Mouse (Mus musculus) thymus, postnatal 10 days (tissue): ENCODE results near the gene Sept12.

Source experiments
- DNase-seq, 2 experiments: peaks; one replicate each; pipeline ENCODE4 v3.0.0; 2021; ENCODE audit warnings: low spot score in 2 of 2

Sept12 gene

DNA sequence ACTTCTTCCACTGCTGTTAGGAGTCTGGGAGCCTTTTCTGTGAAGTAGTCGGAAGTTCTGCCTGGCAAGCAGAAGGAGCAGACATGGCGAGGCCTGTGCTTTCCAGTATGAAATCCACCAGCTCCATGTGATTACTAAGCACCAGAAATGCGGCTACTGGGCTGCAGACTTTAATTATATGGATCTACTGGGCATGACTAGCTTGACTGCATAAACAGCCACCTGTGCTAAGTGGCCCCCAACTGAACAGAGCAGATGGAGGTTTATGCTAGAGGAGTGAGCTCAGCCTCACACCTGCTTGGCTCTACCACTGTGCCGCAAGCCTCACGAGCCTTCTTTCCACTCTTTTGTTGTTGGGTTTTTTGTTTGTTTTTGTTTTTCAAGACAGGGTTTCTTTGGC lies 23.1 kb downstream of the Sept12 start:
- peak; percentile 25 to 31 for DNase-seq

DNA sequence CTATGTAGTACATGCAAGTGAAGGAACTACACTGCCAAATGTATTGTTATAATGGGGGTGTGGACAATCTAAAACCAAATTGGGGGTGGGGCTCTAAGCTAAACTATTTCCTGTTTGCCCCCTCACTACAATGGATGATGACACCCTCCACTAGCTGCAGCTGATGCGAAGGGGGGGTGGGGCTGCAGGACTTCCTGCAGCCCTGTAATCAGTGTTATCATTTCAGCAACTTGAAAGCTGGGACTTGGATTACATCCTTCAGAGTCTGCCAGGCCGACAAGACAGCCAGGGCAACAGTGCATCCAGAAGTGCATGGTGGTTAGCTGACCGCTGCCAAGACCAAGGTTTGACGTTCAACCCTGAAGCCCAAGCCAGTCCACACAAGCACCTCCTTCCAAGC lies 26.0 kb downstream of the Sept12 start:
- no peak for DNase-seq

DNA sequence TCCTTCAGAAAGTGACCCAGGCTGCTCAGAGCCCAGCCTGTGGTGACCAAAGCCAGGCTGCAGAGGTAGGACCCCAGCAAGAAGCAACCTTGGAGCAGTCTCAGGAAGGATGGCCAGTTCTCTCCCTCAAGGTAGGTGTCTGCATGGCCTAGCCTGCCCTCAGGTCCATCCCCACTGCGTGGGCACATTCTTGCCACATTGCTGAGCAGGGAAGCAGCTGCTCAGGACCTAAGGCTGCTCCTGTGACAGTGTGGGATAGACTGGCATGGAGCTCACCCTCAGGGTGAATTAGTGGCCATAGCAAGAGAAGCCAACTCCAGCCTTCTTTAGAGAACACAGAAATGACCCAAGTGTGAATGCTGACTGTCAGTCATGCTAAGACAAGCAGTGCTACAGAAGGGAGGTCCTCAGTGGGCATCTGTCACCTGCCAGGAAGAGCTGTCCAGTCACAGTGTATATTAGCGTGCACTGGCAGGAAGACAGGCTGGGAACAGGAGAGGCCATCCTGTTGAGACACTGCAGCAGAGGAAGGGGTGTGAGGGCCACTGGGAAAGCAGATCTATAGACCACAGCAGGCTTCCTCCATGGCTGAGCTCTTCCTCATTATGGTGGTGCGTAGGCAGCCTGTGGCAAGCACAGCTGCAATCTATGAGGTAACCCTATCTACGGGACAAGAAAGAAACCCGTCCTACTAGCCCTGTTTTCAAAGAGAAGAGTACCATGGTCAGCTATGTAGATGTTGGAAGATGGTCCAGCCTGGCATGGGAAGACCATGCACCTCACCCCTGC lies 28.4 kb downstream of the Sept12 start:
- no peak for DNase-seq

DNA sequence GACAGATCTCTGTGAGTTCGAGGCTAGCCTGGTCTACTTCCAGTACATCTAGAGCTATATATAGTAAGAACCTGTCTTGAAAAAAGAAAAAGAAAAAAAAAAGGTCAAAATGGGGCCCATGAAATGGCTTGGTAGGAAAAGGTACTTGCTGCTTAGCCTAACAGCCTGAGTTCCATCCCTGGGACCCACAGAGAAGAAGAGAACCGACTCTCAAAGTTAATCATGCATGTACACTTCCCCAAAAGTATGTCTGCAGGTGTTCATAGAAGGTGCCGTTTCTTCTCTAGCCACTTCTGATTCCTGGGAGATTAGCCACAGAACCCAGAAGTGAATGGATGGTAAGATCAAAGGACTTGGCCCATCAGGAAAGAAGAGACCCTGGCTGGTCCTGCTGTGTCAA lies 29.2 kb downstream of the Sept12 start:
- DNase-seq = no peak

DNA sequence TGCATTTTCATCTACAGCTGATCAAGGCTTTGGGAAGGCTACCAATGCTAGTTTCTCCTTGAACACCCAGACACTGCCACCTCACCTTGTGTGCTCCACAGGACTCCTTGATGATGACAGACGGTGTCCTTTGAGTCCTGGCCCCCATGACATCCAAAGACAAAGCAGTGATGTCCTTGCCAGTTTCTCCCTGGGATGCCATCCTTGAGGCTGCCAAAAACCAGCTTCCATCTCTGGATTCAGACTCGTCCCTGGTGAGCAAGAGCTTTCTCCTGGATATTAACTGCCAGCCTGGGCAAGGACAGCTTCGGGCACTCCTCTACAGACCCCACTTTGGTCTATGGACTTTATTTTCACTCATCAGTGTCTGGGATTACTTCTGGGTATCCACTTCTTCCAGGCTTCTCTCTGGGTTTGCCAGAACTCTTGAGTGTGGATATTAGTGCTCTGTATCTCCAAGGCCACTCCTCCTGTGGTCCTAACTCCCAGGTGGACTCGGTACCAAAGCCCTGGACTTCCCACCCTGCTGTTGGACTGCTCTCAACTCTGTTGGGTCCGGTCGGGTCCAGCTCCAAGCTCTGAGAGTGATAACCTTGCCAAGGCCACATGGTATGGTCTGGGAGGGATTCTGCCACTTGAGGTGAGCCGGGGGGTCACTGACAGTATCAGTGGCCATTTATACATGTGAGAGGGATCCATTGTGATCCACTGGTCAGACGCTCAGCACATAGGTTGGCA lies 32.1 kb downstream of the Sept12 start:
- DNase-seq = no peak

DNA sequence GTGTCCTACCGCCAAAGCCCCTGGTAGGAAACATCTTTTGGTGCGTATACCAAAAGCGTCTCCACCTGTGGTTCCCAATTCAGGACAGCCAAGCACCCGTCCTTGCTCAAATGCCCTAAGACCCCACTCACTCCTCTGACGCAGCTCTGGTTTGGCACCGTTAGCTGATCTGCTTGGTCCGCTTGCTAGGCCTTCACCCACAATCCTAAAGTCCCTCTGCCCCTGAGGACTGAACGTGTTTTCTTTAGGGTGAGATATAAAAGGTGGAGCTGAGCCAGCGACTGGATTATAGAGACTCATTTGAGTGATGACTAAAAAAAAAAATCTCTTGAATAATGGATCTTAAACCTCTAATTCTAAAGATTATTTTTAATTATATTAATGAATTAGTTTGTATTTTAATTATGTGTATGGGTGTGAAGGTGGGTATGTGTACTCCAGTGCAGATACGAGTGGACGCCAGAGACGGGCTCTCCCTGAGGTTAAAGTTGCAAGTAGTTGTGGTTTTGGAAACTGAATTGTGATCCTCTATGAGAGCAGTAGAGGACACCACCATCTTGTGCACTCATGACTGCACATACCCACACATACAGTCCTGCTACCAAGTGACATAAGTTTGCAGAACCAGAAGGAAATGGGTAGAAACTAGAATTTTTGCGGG lies 32.8 kb downstream of the Sept12 start:
- no peak for DNase-seq

DNA sequence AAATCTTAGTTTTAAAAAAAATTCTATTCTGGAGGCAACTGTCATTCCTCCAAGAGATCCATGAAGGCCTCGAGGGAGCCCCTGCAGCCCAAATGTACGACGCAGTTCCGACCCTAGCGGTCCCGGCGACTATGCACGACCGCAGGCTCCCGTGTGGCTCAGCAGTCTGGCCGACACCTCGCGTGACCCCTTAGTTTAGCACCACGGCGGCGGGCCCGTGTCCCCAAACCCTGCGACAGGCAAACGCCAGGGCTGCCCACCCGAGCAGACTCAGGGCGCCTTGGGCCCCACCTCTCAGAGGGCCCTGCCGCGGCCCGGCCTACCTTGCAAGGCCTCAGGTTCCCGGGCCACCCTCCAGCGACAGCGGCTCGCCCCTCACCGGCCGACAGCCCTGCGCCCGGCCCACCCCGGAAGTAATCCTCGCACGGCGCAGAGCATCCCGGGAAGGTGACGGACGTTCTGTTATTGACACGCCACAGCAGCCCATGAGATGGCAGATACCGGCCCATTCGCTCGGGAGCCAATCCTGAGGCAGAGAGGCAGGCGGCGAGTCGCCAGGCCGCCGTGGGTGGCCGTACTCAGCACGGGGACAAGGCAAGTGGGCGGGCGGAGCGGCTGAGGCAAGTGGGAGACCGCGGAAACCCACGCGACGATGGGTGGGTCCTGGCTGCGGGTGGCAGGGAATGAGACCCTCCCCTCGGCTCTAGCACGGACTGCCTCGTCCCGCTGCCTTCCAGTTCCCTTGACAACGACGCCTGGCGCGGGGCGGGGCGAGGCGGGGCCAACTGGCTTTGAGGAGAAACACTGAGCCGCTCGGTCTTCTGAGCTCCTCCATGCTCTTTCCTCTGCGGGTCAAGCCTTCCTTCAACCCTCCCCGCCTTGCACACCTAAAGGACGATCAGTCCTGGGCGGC lies 33.6 kb downstream of the Sept12 start, which contains the start of gene Anks3:
TSS of gene Anks3 (minus strand) at position 409 of the 913 bp plus-strand sequence.
- peak; percentile 89 to 90 for DNase-seq

DNA sequence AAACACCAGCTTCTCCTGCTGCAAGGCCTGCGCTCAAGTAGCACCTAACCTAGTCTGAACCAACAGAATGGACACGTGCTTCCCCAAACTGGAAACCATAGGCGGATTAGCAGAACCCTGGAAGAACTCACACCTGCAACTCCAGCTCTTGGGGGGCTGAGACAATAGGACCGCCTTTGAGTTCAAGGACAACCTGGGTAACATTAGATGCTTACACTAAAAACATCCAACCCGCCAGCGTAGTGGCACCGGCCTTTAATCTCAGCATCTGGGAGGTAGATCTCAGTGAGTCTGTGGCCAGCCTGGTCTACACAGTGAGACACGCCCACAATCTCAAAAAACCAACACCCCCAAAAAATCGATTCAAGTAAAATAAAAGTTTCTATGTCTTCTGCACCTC lies 34.3 kb downstream of the Sept12 start:
- no peak for DNase-seq

DNA sequence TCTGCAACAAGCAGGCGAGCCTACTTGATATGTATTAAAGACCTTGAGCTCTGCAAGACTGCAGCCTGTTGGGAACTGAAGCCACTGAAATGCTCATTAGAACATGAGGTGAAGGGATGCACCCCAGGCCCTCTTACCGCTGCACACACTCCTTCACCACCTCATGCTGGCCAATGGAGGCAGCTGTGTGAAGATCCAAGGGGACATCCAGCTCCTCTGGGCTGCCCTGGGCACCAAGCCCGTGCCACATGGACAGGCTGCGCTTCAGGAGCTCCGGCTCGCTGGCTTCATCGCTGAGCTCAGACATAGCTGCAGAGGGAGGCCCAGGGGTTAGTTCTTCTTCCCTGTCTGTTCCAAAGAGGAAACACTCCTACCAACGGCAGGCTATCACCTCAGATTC lies 37.4 kb downstream of the Sept12 start:
- DNase-seq = no peak

DNA sequence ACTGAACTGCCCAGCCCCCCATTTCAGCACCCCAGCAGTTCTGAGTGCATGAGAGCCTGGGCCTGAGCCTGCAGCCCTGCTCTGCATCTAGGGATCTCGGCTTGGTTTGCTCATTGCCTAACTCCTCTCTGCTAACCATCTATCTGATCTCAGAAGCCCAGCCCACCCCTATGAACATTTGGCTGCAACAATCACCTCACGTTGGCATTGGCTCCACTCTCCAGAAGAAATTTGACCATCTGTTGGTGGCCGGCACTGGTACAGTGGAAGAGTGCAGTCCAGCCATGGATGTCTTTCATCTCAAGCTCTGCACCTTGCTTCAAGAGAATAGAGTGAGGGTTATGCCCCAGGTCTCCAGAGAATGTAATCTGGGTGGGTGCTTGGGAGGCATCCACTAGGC lies 40.2 kb downstream of the Sept12 start:
- no peak for DNase-seq

DNA sequence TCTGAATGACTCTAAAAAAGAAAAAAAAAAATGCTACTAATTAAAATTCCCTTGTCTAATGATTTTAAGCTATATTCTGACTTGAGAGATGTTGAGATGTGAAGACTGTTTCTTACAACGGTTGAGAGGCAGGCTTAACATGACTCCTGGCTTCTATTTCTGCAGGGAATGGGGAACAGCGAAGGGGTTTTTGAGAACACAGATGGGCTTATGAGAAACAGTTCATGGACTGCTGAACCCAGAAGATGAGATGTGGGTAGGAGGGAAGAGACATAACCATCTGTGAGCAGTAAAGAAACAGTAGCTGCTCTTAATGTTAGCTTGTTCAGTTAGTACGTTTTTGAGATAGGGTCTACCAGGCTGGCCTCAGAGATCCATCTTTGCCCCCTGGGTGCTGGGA lies 41.0 kb downstream of the Sept12 start:
- DNase-seq = no peak

DNA sequence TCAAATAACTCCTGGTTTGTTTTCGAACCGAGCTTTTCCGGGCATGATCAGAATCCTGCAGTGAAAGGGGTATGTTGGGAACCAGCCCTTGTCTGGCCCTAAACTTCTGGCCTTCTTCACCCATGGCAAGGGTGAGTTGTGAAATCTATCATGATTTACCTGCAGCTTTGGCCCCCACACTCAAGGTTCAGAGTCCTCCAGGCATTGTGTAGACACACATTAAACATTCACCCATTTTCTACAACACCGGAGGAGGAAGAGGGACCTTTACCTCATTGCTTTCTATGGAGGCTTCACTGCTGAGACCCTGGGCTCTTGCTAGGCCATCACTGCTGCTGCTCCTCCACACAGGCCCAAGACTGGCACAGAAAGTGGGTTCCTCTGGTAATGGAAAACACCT lies 50.3 kb downstream of the Sept12 start:
- no peak for DNase-seq

DNA sequence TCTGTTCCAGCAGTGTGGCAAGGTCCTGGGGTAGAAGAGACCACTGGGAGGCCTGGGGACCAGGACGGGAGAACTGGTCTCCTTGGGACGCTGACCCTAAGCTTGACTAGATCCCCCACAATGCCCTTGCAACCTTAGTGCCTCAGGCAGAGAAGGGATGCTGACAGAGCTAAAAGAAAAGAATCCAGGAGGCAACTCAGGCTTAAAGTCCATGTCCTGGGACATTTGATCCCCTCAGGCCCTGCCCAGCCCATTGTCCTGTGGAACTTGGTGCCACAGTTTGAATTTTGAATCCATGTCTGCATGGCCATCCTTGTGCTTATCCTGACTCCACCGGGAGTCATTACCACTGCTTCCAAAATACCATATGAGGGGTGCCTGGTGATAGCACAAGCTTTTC lies 51.5 kb downstream of the Sept12 start:
- DNase-seq = no peak

DNA sequence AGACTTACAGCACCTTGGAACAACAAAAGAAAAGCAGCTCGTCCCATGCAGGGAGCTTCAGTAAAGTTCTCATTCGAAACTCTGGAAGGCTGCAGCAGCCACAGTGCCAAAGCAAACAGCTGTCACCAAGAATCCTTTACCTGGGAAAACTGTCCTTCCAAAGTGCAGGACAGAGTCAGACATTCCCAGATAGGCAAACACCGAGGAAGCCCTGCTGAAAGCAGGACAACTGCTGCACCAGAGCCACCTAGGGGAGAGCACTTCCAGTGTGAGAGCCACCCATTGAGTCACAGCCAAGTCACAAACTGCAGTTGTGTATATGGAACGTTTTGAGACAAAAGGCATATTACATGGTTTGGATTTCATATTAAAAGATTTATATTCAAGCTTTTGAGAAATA lies 52.2 kb downstream of the Sept12 start:
- DNase-seq = no peak

DNA sequence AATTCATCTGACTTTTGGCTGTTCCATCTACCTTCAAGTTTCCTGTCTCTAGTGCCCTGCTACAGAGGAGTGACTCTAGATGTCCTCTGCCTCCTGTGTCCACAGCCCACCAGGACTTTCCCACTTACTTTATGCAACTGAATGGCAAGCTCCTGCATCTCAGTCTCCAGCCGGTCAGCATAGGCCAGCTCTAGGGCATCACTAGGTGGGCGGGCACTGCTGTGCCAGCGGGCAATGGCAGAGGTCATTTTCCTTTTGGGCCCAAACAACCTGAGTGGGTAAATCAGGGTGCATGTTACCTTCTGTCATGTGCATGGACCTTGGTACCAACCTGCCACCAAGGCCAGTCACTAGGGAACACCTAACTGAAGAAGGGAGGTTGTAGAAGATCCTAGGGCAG lies 54.2 kb downstream of the Sept12 start:
- no peak for DNase-seq

DNA sequence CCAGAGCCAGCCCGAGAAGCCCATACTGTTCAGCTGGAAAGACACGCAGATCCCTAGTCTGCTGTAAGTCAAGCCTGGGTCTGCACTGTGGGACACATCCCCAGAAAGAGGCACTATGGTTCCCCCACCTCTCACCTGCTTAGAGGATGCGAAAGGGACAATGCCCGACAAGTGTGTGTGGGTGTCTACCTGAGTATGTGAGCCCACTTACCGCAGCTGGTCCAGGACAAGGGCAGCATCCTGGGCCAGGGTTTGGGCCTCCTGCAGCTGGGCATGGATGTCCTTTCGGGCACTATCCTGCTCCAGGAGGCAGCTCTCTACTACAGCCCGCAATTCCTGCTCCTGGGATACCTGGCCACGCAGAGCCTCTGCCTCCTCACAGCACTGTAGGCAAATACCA lies 54.8 kb downstream of the Sept12 start:
- no peak for DNase-seq

DNA sequence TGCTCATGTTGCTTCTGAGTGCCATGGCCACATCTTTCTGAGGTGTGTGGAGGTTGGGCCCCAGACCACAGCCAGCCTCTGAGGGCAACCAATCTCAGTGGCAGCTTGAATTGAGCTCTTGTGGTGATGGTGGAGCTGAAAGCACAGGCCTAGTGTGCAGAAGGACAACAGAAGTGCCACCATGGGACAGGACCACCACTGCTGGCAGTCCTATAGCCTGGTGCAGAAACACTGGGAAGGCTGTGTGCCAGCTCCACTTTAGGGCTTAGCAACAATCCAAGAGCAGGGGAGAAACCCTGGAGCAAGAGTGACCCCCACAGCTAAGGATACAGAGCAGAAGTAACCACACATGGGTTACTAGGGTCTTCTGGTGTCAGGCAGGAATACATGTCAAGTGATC lies 56.6 kb downstream of the Sept12 start:
- DNase-seq = no peak

DNA sequence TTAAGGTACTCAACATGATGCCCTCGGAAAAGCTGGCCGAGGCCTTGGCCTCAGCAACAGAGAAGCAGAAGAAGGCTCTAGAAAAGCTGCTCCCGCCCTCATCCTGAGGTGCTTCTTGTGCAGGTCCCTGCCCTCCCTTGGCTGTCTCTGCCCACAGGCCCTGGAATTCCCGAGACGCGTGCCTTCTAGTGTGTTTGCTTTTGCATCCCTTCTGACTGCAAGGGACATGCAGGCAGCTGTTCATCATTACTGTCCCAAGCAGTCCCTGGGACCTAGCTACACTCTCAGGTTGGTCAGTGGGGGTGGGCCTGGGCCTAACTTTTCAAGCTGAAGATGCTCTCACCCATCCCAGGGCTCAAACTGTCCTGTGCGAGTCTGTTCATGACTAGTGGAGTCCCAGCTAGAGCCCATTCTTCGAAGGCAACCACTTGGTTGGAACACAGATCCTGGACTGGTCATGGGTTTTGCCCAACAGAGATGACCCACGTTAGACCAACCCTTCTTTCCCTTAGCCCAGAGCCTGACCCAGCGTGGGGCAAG lies 57.3 kb downstream of the Sept12 start:
- no peak for DNase-seq

DNA sequence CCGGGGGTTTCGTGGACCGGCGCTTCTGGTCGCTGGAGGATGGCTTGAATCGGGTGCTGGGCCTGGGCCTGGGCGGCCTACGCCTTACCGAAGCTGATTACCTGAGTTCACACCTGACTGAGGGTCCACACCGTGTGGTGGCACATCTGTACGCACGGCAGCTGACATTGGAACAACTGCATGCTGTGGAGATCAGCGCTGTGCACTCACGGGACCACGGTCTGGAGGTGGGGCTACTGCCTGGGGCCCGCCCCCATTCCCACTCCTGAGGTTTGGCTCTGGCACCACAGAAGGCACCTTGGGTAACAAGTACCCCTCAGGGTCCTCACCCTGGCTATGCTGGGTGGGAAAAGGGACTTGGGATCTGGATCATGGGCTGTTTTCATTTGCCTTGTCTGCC lies 58.2 kb downstream of the Sept12 start:
- no peak for DNase-seq

DNA sequence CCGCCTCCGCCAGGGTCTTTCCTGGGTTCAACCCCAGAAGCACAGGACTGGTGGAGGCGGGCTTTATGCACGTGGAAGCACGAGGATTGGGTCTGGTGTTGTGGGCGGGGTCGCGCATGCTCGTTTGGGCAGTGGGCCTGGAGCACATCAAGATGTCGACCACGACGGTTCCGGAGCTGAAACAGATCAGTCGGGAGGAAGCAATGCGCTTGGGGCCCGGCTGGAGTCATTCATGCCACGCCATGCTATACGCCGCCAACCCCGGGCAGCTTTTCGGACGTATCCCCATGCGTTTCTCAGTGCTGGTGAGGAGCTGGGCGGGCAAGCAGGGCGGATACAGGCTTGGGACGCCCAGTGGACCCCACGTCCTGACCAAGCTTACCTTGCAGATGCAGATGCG lies 58.7 kb downstream of the Sept12 start:
- peak; percentile 97 to 98 for DNase-seq

DNA sequence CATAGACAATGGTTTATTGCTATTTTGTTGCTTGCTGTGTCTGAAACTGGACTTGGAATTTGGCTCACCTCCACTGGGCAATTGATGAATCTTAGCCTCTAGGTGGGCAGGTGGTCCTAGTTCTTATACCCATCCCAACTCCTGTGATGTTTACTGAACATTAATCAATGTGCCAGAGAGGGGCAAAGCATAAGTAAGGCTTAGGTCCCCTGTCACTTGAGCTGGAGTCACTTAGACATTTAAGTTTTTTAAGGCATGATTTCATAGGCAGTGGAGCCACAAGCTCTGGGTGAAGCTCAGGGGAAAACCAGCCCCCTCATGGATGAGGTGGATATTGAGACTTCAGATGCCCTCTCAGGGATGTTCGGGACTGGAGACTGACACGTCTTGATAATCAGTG lies 59.2 kb downstream of the Sept12 start, which contains the start of gene Nudt16l1:
TSS of gene Nudt16l1 (plus strand) at position 301 of the 400 bp plus-strand sequence.
- no peak for DNase-seq
